Mouse (Mus musculus): ENCODE measurements at regions not wholly inside any gene's neighbourhood (a gene's known extent, or its start where the extent isn't known, plus 50 kb on each side); places are given as distances from the start of the nearest gene placed in this dataset.
A peak's percentile ranks its signal among the peaks of the same experiment; 100 is the strongest.

- H3K9me3 ChIP-seq (ENCODE audit: control insufficient read depth, low read length): no peaks in the 10 kb centered on the region
- DNase-seq (ENCODE audit: low spot score) (no peak), ATAC-seq (ENCODE audit: low FRiP score) (no peak)
- H3K4me3 ChIP-seq (ENCODE audit: low read depth, low read length): no peak overlapping the region
- H3K36me3 ChIP-seq (ENCODE audit: control insufficient read depth, insufficient read depth, low read length): no peaks in the 10 kb centered on the region
- no peaks in the 10 kb centered on the region; the same call in none of the 2 replicates for H3K4me1 ChIP-seq (replicated peaks; ENCODE audit: control insufficient read depth, insufficient read depth, low read length)
- H3K27me3 ChIP-seq (ENCODE audit: control insufficient read depth, insufficient read depth, low read length): no peaks in the 10 kb centered on the region
- no peak overlapping the region for H3K9ac ChIP-seq (ENCODE audit: low read depth, low read length)
- no peak overlapping the region for H3K4me2 ChIP-seq (replicated peaks; ENCODE audit: low read depth, low read length)
- WGBS: 93% methylated on average over 5 of the region's 5 CpGs
- H3K27ac ChIP-seq (ENCODE audit: low read depth, low read length): no peak overlapping the region
Measured at GRCm38 (mm10) chr7:130052376-130052775, 460.7 kb downstream of the Wdr11 start.

DNA sequence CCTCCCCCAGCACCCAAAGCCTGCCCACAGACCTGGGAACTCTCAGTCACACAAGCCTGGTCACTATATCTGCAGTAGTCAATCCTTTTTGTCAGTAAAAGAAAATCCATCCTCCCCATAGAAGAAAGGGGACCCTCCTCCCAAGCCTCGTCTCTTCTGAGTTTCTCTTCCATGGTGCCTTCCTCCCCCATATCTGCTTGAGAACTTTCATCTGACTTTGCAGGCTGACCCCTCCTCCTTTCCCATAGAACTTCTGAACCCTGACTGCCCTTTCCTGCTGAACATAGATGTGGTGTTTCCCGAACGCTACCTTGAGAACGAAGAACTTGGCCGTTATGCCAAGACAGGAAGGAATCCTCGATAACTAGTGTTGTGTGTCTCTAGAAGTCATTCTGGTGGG lies 462.5 kb downstream of the Ate1 start:
- Histone ChIP-seq H3K9me3 (ENCODE audit: control insufficient read depth, low read length) (no peaks in the 10 kb centered on the region), H3K27me3 (ENCODE audit: control insufficient read depth, insufficient read depth, low read length) (no peaks in the 10 kb centered on the region), H3K27ac (ENCODE audit: low read depth, low read length) (no peak overlapping the region), H3K9ac (ENCODE audit: low read depth, low read length) (no peak overlapping the region), H3K4me3 (ENCODE audit: low read depth, low read length) (no peak overlapping the region), H3K4me1 (replicated peaks; ENCODE audit: control insufficient read depth, insufficient read depth, low read length) (no peaks in the 10 kb centered on the region), H3K36me3 (ENCODE audit: control insufficient read depth, insufficient read depth, low read length) (no peaks in the 10 kb centered on the region), H3K4me2 (replicated peaks; ENCODE audit: low read depth, low read length) (no peak overlapping the region)
- no peak for DNase-seq (ENCODE audit: low spot score)
- WGBS: 81% methylated on average over 6 of the region's 6 CpGs
- no peak for ATAC-seq (ENCODE audit: low FRiP score)

DNA sequence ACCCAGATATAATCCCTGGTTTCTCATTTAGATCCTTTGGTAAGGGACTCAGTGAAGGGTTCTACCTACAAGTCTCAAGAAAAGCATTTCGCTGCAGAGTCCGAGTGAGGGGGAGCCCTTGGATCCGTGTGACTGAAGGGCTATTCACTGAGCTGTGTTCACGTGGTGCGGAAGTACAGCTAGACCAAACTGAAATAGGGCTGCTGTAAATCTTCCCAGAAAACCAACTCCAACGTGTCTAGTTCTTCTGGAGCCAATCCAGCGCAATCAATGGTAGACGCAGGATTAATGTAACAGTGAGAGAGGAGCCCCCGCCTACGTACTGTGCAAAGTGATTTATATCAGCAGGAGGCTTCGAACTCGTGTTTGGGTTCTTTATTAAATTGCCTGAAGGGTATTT lies 461.9 kb downstream of the Ate1 start:
- Histone ChIP-seq H3K4me3 (ENCODE audit: low read depth, low read length) (no peak overlapping the region), H3K9me3 (ENCODE audit: control insufficient read depth, low read length) (no peaks in the 10 kb centered on the region), H3K27me3 (ENCODE audit: control insufficient read depth, insufficient read depth, low read length) (no peaks in the 10 kb centered on the region), H3K4me2 (replicated peaks; ENCODE audit: low read depth, low read length) (no peak overlapping the region), H3K4me1 (replicated peaks; ENCODE audit: control insufficient read depth, insufficient read depth, low read length) (no peaks in the 10 kb centered on the region), H3K36me3 (ENCODE audit: control insufficient read depth, insufficient read depth, low read length) (no peaks in the 10 kb centered on the region), H3K9ac (ENCODE audit: low read depth, low read length) (no peak overlapping the region), H3K27ac (ENCODE audit: low read depth, low read length) (no peak overlapping the region)
- no peak for ATAC-seq (ENCODE audit: low FRiP score)
- no peak for DNase-seq (ENCODE audit: low spot score)
- WGBS: 90% methylated on average over 12 of the region's 12 CpGs

GRCm38 (mm10) chr7:130059684-130060607 lies 460.2 kb downstream of the Ate1 start:
- Histone ChIP-seq H3K4me3 (ENCODE audit: low read depth, low read length) (no peak overlapping the region), H3K9ac (ENCODE audit: low read depth, low read length) (no peak overlapping the region), H3K9me3 (ENCODE audit: control insufficient read depth, low read length) (no peaks in the 10 kb centered on the region), H3K36me3 (ENCODE audit: control insufficient read depth, insufficient read depth, low read length) (no peaks in the 10 kb centered on the region), H3K27ac (ENCODE audit: low read depth, low read length) (no peak overlapping the region), H3K4me2 (replicated peaks; ENCODE audit: low read depth, low read length) (no peak overlapping the region), H3K4me1 (replicated peaks; ENCODE audit: control insufficient read depth, insufficient read depth, low read length) (no peaks in the 10 kb centered on the region), H3K27me3 (ENCODE audit: control insufficient read depth, insufficient read depth, low read length) (no peaks in the 10 kb centered on the region)
- DNase-seq (ENCODE audit: low spot score) (no peak), ATAC-seq (ENCODE audit: low FRiP score) (no peak)
- 71% methylated on average over 15 of the region's 15 CpGs for WGBS

DNA sequence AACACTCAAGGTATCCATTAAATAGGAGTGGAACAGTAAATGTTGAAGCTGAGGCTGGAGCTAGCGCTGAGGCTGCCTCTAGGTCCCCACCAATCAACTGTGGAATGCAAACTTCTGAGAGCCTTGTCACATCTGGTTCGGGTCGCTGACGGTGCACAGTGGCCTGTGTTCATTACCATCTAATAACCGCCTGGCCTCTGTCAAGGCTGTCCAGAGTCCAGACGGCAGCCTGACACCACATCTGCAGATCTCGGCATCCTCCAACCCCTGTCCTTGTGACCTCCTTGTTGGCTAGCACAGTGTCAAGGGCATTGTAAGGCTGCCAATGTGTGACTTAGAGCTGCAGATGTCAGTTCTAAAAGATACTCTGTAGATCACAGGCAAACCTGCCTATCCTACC lies 455.7 kb downstream of the Ate1 start:
- Histone ChIP-seq H3K4me1 (replicated peaks; ENCODE audit: control insufficient read depth, insufficient read depth, low read length) (no peaks in the 10 kb centered on the region), H3K9me3 (ENCODE audit: control insufficient read depth, low read length) (no peaks in the 10 kb centered on the region), H3K36me3 (ENCODE audit: control insufficient read depth, insufficient read depth, low read length) (no peaks in the 10 kb centered on the region), H3K4me2 (replicated peaks; ENCODE audit: low read depth, low read length) (no peak overlapping the region), H3K27ac (ENCODE audit: low read depth, low read length) (no peak overlapping the region), H3K4me3 (ENCODE audit: low read depth, low read length) (no peak overlapping the region), H3K9ac (ENCODE audit: low read depth, low read length) (no peak overlapping the region), H3K27me3 (ENCODE audit: control insufficient read depth, insufficient read depth, low read length) (no peaks in the 10 kb centered on the region)
- ATAC-seq (ENCODE audit: low FRiP score): no peak
- DNase-seq (ENCODE audit: low spot score): no peak
- WGBS: 48% methylated on average over 7 of the region's 7 CpGs

DNA sequence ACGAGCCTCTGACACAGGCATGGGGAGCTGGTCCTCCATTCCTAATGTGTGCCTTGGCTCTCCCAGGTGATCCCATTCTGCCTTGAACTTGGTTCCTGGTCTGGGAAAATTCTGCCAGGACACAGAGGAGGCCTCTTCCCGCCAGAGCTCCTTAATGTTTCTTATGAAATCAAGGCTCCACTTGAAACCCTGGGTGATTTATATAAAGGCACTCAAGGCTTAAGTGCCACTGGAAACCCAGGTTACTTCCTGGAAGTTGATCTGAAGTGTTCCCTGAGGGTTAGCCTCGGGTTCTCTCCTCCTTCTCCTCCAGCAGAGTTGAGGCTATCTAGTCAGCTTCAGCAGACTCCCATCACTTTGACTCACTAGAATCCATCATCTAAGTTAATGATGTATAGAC lies 451.9 kb downstream of the Ate1 start:
- Histone ChIP-seq H3K4me2 (replicated peaks; ENCODE audit: low read depth, low read length) (no peak overlapping the region), H3K27me3 (ENCODE audit: control insufficient read depth, insufficient read depth, low read length) (no peaks in the 10 kb centered on the region), H3K9ac (ENCODE audit: low read depth, low read length) (no peak overlapping the region), H3K4me3 (ENCODE audit: low read depth, low read length) (no peak overlapping the region), H3K36me3 (ENCODE audit: control insufficient read depth, insufficient read depth, low read length) (no peaks in the 10 kb centered on the region), H3K4me1 (replicated peaks; ENCODE audit: control insufficient read depth, insufficient read depth, low read length) (no peaks in the 10 kb centered on the region), H3K27ac (ENCODE audit: low read depth, low read length) (no peak overlapping the region), H3K9me3 (ENCODE audit: control insufficient read depth, low read length) (no peaks in the 10 kb centered on the region)
- WGBS: 70% methylated on average over 3 of the region's 3 CpGs
- no peak for DNase-seq (ENCODE audit: low spot score)
- no peak for ATAC-seq (ENCODE audit: low FRiP score)

DNA sequence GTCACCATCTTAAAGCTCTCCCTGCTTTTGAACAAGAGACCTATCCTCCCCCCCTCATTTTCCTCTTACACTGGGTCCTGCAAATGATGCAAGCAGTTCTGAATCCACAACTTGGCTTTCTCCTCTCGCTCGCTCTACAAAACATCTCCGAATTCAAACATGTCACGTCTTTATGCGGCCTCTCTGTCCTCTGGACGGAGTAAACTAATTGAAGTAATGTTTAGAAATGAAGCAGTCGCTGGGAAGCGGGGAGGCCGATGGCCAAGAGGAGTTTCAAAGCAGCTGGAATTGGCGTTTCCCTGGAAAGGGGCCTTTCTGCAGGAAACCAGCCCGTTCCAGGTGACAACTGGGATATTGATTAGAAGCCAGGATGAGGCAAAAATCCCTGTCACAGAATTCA lies 446.8 kb downstream of the Ate1 start:
- no peak for DNase-seq (ENCODE audit: low spot score)
- Histone ChIP-seq H3K9ac (ENCODE audit: low read depth, low read length) (no peak overlapping the region), H3K9me3 (ENCODE audit: control insufficient read depth, low read length) (no peaks in the 10 kb centered on the region), H3K27ac (ENCODE audit: low read depth, low read length) (no peak overlapping the region), H3K4me3 (ENCODE audit: low read depth, low read length) (no peak overlapping the region), H3K27me3 (ENCODE audit: control insufficient read depth, insufficient read depth, low read length) (no peaks in the 10 kb centered on the region), H3K4me1 (replicated peaks; ENCODE audit: control insufficient read depth, insufficient read depth, low read length) (no peaks in the 10 kb centered on the region; the same call in 1 of the 2 replicates), H3K36me3 (ENCODE audit: control insufficient read depth, insufficient read depth, low read length) (no peaks in the 10 kb centered on the region), H3K4me2 (replicated peaks; ENCODE audit: low read depth, low read length) (peak overlapping the region; percentile 40; the same call in 1 of the 2 replicates)
- no peak for ATAC-seq (ENCODE audit: low FRiP score)
- WGBS: 66% methylated on average over 11 of the region's 11 CpGs

GRCm38 (mm10) chr7:130073890-130074819 lies 446.0 kb downstream of the Ate1 start:
- H3K4me1 ChIP-seq (replicated peaks; ENCODE audit: control insufficient read depth, insufficient read depth, low read length): no peaks in the 10 kb centered on the region; the same call in 1 of the 2 replicates
- ATAC-seq (ENCODE audit: low FRiP score): no peak
- peak; percentile 64 for DNase-seq (ENCODE audit: low spot score)
- 26% methylated on average over 27 of the region's 27 CpGs for WGBS
- no peaks in the 10 kb centered on the region for H3K9me3 ChIP-seq (ENCODE audit: control insufficient read depth, low read length)
- peak overlapping the region; percentile 47; the same call in 1 of the 2 replicates for H3K9ac ChIP-seq (ENCODE audit: low read depth, low read length)
- H3K27me3 ChIP-seq (ENCODE audit: control insufficient read depth, insufficient read depth, low read length): no peaks in the 10 kb centered on the region
- H3K36me3 ChIP-seq (ENCODE audit: control insufficient read depth, insufficient read depth, low read length): no peaks in the 10 kb centered on the region
- H3K4me2 ChIP-seq (replicated peaks; ENCODE audit: low read depth, low read length): peak overlapping the region; percentile 40
- no peak overlapping the region for H3K27ac ChIP-seq (ENCODE audit: low read depth, low read length)
- H3K4me3 ChIP-seq (ENCODE audit: low read depth, low read length): peak overlapping the region; percentile 21; the same call in 1 of the 2 replicates
